Mouse (Mus musculus) CH12.LX (cell line): ENCODE measurements around the gene Tmem169. TPM values are rescaled to one million over a fixed set of nuclear protein-coding genes. Genes with fewer than 3 reads are reported as not detected.

Source experiments
- DNase-seq: peaks from one replicate; pipeline ENCODE4 v3.0.0-alpha.2; 2013; ENCODE audit errors: extremely low read depth
- H3K27ac ChIP-seq: 2 replicates; pipeline ENCODE4 v1.5.1; 2012; ENCODE audit warnings: low read depth, mild to moderate bottlenecking, control low read depth, moderate library complexity; ENCODE audit not compliant: insufficient read depth
- H3K27me3 ChIP-seq: replicated peaks from 2 replicates; pipeline ENCODE3; 2012; ENCODE audit warnings: inconsistent platforms
- H3K36me3 ChIP-seq, 2 experiments: replicated peaks in 1 of 2; 2 replicates each; pipeline versions ENCODE3 to v1.6.1; 2012; ENCODE audit warnings: inconsistent platforms in 1 of 2, low read length in 1 of 2, mild to moderate bottlenecking in 1 of 2, mixed read lengths in 1 of 2, moderate library complexity in 1 of 2; ENCODE audit not compliant: control insufficient read depth in 1 of 2, insufficient read depth in 1 of 2
- H3K4me1 ChIP-seq, 2 experiments: 2 replicates each; pipeline ENCODE4 v1.6.1; 2012; ENCODE audit warnings: inconsistent platforms in 1 of 2, moderate library complexity in 1 of 2; ENCODE audit not compliant: insufficient read depth in 2 of 2, control insufficient read depth in 1 of 2
- H3K4me2 ChIP-seq: 2 replicates; pipeline ENCODE4 v1.6.1; 2012; ENCODE audit warnings: low read depth, mild to moderate bottlenecking, control low read depth; ENCODE audit not compliant: poor library complexity, insufficient read depth, severe bottlenecking
- H3K4me3 ChIP-seq, 3 experiments: fragments of 150-350 bp in 1 of 3; sonication (generic) in 1 of 3; replicated peaks in 1 of 3; 2 replicates each; pipeline versions ENCODE3 to v1.5.1; 2011 to 2012; ENCODE audit warnings: low read depth in 2 of 3, low read length in 2 of 3, mild to moderate bottlenecking in 2 of 3, moderate library complexity in 2 of 3, control low read depth in 1 of 3, improper control_type of control experiment in 1 of 3, inconsistent platforms in 1 of 3, mixed read lengths in 1 of 3; ENCODE audit not compliant: poor library complexity in 1 of 3
- H3K79me2 ChIP-seq: replicated peaks from 2 replicates; pipeline ENCODE4 v1.6.1; 2012; ENCODE audit warnings: mild to moderate bottlenecking, moderate library complexity; ENCODE audit not compliant: control insufficient read depth, poor library complexity, insufficient read depth, severe bottlenecking; ENCODE audit errors: extremely low read depth
- H3K9ac ChIP-seq: 2 replicates; pipeline ENCODE4 v1.6.1; 2012; ENCODE audit warnings: low read depth, mild to moderate bottlenecking, control low read depth, moderate library complexity; ENCODE audit not compliant: insufficient read depth
- H3K9me3 ChIP-seq: replicated peaks from 2 replicates; pipeline ENCODE3; 2012; ENCODE audit warnings: low read length, inconsistent platforms, mixed read lengths
- CTCF ChIP-seq, 2 experiments: IDR thresholded peaks in 1 of 2; conservative IDR thresholded peaks in 1 of 2; 2 replicates each; pipeline ENCODE4 v1.5.1; 2011 to 2012; ENCODE audit warnings: low read depth in 2 of 2, low read length in 2 of 2, improper control_type of control experiment in 1 of 2, inconsistent platforms in 1 of 2, mild to moderate bottlenecking in 1 of 2, moderate library complexity in 1 of 2
- E2F4 ChIP-seq: IDR thresholded peaks from 2 replicates; pipeline ENCODE4 v1.6.1; 2011; ENCODE audit warnings: low read depth, low read length, improper control_type of control experiment; ENCODE audit not compliant: insufficient replicate concordance
- EP300 ChIP-seq: IDR thresholded peaks from 2 replicates; pipeline ENCODE4 v1.6.1; 2011; ENCODE audit warnings: low read length, improper control_type of control experiment
- IRF4 ChIP-seq: IDR thresholded peaks from 2 replicates; pipeline ENCODE4 v1.6.1; 2014; ENCODE audit warnings: low read depth, mild to moderate bottlenecking, inconsistent platforms, low read length, improper control_type of control experiment
- JUN ChIP-seq: IDR thresholded peaks from 2 replicates; pipeline ENCODE4 v1.6.1; 2011; ENCODE audit warnings: low read depth, mild to moderate bottlenecking, low read length, improper control_type of control experiment, moderate library complexity; ENCODE audit not compliant: insufficient read depth
- KAT2A ChIP-seq: IDR thresholded peaks from 2 replicates; pipeline ENCODE4 v1.6.1; 2012; ENCODE audit warnings: low read length, improper control_type of control experiment, inconsistent platforms; ENCODE audit not compliant: insufficient replicate concordance
- MAFK ChIP-seq: IDR thresholded peaks from 2 replicates; pipeline ENCODE4 v1.6.1; 2011; ENCODE audit warnings: low read length, improper control_type of control experiment; ENCODE audit not compliant: insufficient replicate concordance
- MAX ChIP-seq: IDR thresholded peaks from 2 replicates; pipeline ENCODE4 v1.6.1; 2011; ENCODE audit warnings: low read length, improper control_type of control experiment
- MAZ ChIP-seq: IDR thresholded peaks from 2 replicates; pipeline ENCODE4 v1.6.1; 2012; ENCODE audit warnings: low read depth, mild to moderate bottlenecking, inconsistent platforms, low read length, improper control_type of control experiment, moderate library complexity
- MEF2A ChIP-seq: IDR thresholded peaks from 2 replicates; pipeline ENCODE4 v1.6.1; 2014; ENCODE audit warnings: low read depth, mild to moderate bottlenecking, inconsistent platforms, low read length, improper control_type of control experiment, borderline replicate concordance
- MXI1 ChIP-seq: IDR thresholded peaks from 2 replicates; pipeline ENCODE4 v1.6.1; 2011; ENCODE audit warnings: mild to moderate bottlenecking, low read depth, low read length, improper control_type of control experiment
- PAX5 ChIP-seq: IDR thresholded peaks from 2 replicates; pipeline ENCODE4 v1.6.1; 2012; ENCODE audit warnings: low read length, inconsistent platforms, mixed read lengths
- POLR2AphosphoS2 ChIP-seq: IDR thresholded peaks from 2 replicates; pipeline ENCODE4 v1.6.1; 2011; ENCODE audit warnings: low read depth, low read length, improper control_type of control experiment
- RAD21 ChIP-seq: IDR thresholded peaks from 2 replicates; pipeline ENCODE4 v1.6.1; 2011; ENCODE audit warnings: low read depth, mild to moderate bottlenecking, low read length, improper control_type of control experiment, moderate library complexity
- SIN3A ChIP-seq: IDR thresholded peaks from 2 replicates; pipeline ENCODE4 v1.6.1; 2012; ENCODE audit warnings: low read length, improper control_type of control experiment, inconsistent platforms
- SMC3 ChIP-seq: IDR thresholded peaks from 2 replicates; pipeline ENCODE4 v1.6.1; 2011; ENCODE audit warnings: low read depth, low read length, improper control_type of control experiment
- TCF12 ChIP-seq: IDR thresholded peaks from 2 replicates; pipeline ENCODE4 v1.6.1; 2014; ENCODE audit warnings: low read depth, mild to moderate bottlenecking, inconsistent platforms, low read length, improper control_type of control experiment
- dilution Hi-C: fragments of 300-500 bp; cut with MboI; formaldehyde crosslinking; loops from 2 replicates; pipeline ENCODE4 v1.14.3; 2020; ENCODE audit warnings: low sequenced_read_pairs; ENCODE audit not compliant: extremely low pct_unique_long_range_greater_than_20kb, extremely low pct_ligation_motif_present
- in situ Hi-C: fragments of 300-500 bp; cut with MboI; formaldehyde crosslinking; loops from 3 replicates; pipeline ENCODE4 v1.14.3; 2019; ENCODE audit warnings: low sequenced_read_pairs, low pct_ligation_motif_present, low pct_unique_long_range_greater_than_20kb, mixed read lengths
- polyA plus RNA-seq: library from polyadenylated mRNA; unstranded; fragments of >175 nt; gene quantifications from 2 replicates; pipeline ENCODE4 v1.2.1, GENCODE M21; 2012; ENCODE audit warnings: low read depth; ENCODE audit not compliant: insufficient read length
- total RNA-seq, 2 experiments: library from RNA; depleted of rRNA; stranded (reverse); fragments of 300-350 nt in 1 of 2; fragments of >200 nt in 1 of 2; gene quantifications; 2 replicates each; pipeline ENCODE4 v1.2.3; 2012 to 2014

Gene Tmem169
- total and polyA plus RNA-seq, 3 experiments, result 0.17 to 0.26 TPM; not detected in 1

DNA sequence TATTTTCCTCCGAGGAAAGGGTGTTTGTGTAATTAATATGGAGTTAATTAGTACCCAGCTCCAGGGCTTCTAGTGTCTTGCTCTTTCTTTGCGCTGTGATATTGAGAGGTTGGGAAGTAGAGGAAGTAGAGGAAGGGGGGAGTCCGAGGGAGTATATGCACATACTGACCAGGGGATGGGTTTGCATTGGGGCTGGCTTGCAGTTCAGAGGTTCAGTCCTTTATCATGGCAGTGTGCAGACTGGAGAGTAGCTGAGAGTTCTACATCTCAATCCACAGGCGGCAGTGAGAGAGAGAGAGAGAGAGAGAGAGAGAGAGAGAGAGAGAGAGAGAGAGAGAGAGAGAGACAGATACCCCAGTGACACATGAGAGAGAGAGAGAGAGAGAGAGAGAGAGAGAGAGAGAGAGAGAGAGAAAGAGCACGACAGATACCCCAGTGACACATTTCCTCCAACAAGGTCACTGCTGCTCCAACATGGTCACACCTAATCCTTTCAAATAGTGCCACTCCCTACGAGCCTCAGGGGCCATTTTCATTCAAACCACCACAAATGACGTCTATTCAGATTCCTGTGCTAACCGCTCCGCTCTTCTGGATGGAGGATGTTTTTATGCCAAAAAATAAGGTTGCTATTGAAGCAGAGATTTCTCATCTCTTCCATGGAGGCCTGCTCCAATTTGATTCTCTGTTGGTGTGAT is 28.7 kb downstream of the Tmem169 start:
- no peak for DNase-seq
- H3K4me2 ChIP-seq, result no peak overlapping the region
- TF ChIP-seq MAX (no peak), TCF12 (no peak), E2F4 (no peak)
- H3K4me1 ChIP-seq, result peaks cover 6 to 37% of the 10 kb centered on the region in 2 experiments; a peak in 3 of 4 replicates
- no peak overlapping the region for H3K4me3 ChIP-seq
- H3K9ac ChIP-seq, result no peak overlapping the region
- dilution Hi-C loops (no loop called here), in situ Hi-C loops (loop anchor here (10.0 kb wide), 1 partner anchor 272 kb away; the partner anchor contains the start of gene Smarcal1)
- no peak overlapping the region for H3K27ac ChIP-seq
- H3K9me3 ChIP-seq, result no peaks in the 10 kb centered on the region
- peaks cover 29 to 75% of the 10 kb centered on the region in 2 experiments for H3K36me3 ChIP-seq
- H3K27me3 ChIP-seq, result no peaks in the 10 kb centered on the region
- no peaks in the 10 kb centered on the region for H3K79me2 ChIP-seq

DNA sequence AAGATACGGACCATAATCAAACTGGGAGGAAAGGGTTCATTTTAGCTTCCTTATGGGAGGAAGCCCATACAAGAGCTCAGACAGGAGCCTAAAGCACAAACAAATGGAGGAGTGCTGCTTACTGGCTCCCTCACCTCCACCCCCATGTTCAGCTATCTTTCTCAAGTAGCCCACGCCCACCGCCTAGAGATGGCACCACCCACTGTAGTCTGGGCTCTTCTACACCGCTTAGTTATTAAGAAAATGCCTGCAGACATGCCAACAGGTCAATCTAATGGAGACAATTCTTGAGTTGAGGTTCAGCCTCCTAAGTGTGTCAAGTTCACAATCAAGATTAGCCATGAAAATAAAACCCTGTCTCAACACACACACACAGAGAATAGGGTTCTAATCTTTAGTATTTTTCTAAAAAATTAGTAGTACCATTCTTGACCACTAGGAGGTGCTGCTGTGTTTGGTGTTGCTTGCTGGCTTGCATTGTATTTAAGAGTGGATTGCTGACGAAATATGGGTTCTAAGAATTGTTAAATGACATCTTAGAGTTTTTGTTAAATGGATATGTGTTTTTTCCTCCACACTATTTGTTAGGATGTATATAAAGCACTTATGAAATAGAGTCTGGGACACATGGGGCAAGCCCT is 29.4 kb downstream of the Tmem169 start:
- DNase-seq, result peak; percentile 48
- Histone ChIP-seq H3K4me1 (peaks cover 6 to 37% of the 10 kb centered on the region in 2 experiments; a peak in 3 of 4 replicates), H3K36me3 (peaks cover 34 to 82% of the 10 kb centered on the region in 2 experiments)
- peak; percentile 84 for TF ChIP-seq RAD21
- TF ChIP-seq CTCF (conservative IDR thresholded peaks at IDR 0.05 in 1 of 2, IDR thresholded peaks at IDR 0.05 in 1 of 2; ENCODE audit: low read depth in 2 of 2, low read length in 2 of 2), result peak; percentile 71 to 78
- TF ChIP-seq MXI1, result no peak
- TF ChIP-seq SMC3, result peak; percentile 53
- TF ChIP-seq, all 38 proteins: peak for 3
- no peak overlapping the region for H3K9ac ChIP-seq
- no peak overlapping the region for H3K4me2 ChIP-seq
- in situ Hi-C loops, result loop anchor here (10.0 kb wide), 1 partner anchor 271 kb away; the partner anchor contains the start of gene Smarcal1
- no peak overlapping the region for H3K4me3 ChIP-seq
- H3K27ac ChIP-seq, result no peak overlapping the region
- no peaks in the 10 kb centered on the region for H3K27me3 ChIP-seq
- no peaks in the 10 kb centered on the region for H3K79me2 ChIP-seq
- H3K9me3 ChIP-seq, result no peaks in the 10 kb centered on the region
- dilution Hi-C loops, result no loop called here

DNA sequence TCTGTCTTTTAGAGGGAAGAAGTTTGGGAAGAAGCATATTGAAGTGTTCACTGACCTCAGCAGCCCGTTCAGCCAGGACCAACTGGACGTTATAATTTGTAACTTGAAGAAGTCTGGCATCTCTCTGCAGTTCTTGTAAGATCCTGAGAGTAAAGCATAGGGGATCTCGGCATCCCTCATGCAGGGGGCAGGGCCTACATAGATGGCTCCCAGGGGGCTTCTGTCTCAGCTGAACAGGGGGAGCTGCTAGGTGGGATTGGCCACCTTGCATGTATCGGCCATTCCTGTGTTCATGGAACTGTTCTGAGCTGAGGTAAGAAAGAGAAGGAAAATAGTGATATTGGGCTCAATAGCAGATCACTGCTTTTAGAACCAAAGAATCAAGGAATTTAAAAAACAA is 31.3 kb downstream of the Tmem169 start:
- Histone ChIP-seq H3K79me2 (no peaks in the 10 kb centered on the region), H3K36me3 (peaks cover 47 to 90% of the 10 kb centered on the region in 2 experiments), H3K4me1 (peaks cover 0 to 30% of the 10 kb centered on the region in 2 experiments; a peak in 2 of 4 replicates), H3K4me2 (no peak overlapping the region), H3K27me3 (no peaks in the 10 kb centered on the region), H3K9me3 (no peaks in the 10 kb centered on the region), H3K27ac (no peak overlapping the region), H3K9ac (no peak overlapping the region), H3K4me3 (no peak overlapping the region)
- dilution Hi-C loops, result no loop called here
- DNase-seq, result no peak
- TF ChIP-seq E2F4, result no peak
- TF ChIP-seq MXI1, result no peak
- TF ChIP-seq MAFK, result no peak
- TF ChIP-seq IRF4, result no peak
- no peak for TF ChIP-seq POLR2AphosphoS2
- no peak for TF ChIP-seq MEF2A
- TF ChIP-seq EP300, result no peak
- TF ChIP-seq JUN, result no peak
- no peak for TF ChIP-seq SIN3A
- TF ChIP-seq PAX5, result no peak
- no peak for TF ChIP-seq KAT2A
- TF ChIP-seq MAZ, result no peak
- in situ Hi-C loops, result loop anchor here (10.0 kb wide), 1 partner anchor 269 kb away; the partner anchor contains the start of gene Smarcal1
